Mouse (Mus musculus): ENCODE results near the gene Rcsd1.

- TF ChIP-seq POLR2A (IDR thresholded peaks at IDR 0.05; ENCODE audit: extremely low read depth, insufficient read depth, low read length) (no peak), CTCF (IDR thresholded peaks at IDR 0.05; ENCODE audit: low read depth, low read length) (no peak)
Observed at GRCm38 (mm10) chr1:165642780-165643311, 66.7 kb downstream of the Rcsd1 start.
